Mouse (Mus musculus): ENCODE measurements at regions not wholly inside any gene's neighbourhood (a gene's known extent, or its start where the extent isn't known, plus 50 kb on each side); places are given as distances from the start of the nearest gene placed in this dataset.

DNA sequence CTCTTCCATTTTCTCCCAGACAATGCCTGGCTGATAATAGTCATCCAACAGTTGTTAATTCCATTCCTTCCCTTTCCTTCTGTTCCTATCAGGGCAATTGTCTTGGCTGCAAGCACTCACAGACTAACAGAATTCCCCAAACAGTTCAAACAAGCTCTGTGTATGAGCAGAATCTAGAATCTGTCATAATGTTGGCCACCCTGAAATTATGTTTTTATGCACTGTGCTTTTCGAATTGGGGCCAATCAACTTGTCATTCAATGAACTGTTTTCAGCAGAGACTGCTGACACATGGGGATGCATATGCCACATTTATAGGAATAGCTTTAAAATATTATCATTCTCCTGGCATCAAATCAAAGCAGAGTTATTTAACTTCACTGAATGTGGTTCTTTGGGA lies 235.8 kb upstream of the Tmtc4 start:
- DNase-seq (ENCODE audit: extremely low read depth, low read depth), result no peak

DNA sequence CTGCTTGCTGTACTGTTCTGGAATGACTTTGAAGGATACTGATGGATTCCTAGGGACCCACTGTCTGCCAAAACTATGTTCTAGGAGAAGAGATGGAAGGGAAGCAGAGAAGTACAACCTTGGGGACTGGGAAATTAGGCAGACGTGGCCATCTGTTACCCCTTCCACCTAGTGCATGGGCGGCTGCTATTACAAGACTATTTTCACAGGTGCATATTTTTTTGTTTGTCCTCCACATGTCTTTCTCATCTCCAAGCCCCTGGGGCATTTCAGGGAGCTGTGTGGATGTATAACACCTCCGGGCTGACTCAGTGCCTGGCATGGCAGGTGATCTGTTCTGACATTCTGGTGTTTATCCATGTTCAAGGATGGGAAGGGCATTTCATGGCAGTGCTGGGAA lies 226.4 kb upstream of the Tmtc4 start:
- DNase-seq (ENCODE audit: extremely low read depth, low read depth), result no peak

GRCm38 (mm10) chr14:123202848-123203247 lies 219.0 kb upstream of the Tmtc4 start:
- peak; percentile 32 for DNase-seq (ENCODE audit: extremely low read depth, low read depth)

- DNase-seq (ENCODE audit: extremely low read depth, low read depth), result peak; percentile 24
Measured at GRCm38 (mm10) chr14:123202313-123202712, 218.5 kb upstream of the Tmtc4 start.

GRCm38 (mm10) chr14:123201426-123202274 lies 217.8 kb upstream of the Tmtc4 start:
- DNase-seq (ENCODE audit: extremely low read depth, low read depth), result peak; percentile 23

GRCm38 (mm10) chr14:123199111-123199510 lies 215.3 kb upstream of the Tmtc4 start:
- DNase-seq (ENCODE audit: extremely low read depth, low read depth), result no peak

DNA sequence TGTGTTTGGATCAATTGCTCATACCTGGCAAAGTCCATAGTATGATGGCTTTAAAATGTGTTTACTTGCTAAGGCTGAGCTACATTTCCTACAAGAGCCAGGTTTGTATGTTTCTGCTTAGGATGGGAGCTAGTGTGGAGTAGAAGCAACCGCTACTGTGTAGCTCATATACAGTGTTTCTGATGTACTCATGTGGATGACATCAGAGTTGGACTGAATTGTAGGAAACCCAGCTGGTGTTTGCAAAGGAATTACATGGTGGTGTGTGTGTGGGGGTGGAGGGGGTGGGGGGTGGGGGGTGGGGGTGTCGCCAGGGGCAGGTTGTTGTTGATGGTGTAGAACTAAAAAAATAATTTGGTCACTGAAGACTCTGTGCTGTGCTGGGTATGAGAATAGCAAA lies 208.7 kb upstream of the Tmtc4 start:
- no peak for DNase-seq (ENCODE audit: extremely low read depth, low read depth)

DNA sequence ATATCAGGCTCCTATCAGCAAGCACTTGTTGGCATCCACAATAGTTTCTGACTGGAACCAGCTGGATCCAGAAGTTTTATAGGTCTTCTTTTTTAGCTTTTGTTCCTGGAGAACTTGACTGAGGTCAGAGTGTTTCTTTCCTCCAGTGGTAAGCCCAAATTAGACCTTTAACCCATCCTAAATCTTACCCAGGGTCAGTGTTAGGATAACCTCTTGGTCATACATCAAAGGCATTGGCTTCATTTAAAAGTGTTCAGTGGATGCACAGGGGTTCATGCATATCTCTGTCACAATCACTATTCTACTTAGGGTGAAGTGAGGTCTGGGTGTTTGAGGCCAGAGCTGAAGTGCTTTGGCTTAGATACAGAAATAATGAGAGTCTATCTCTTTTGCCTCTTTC lies 206.9 kb upstream of the Tmtc4 start:
- no peak for DNase-seq (ENCODE audit: extremely low read depth, low read depth)

GRCm38 (mm10) chr14:123187270-123188058 lies 203.6 kb upstream of the Tmtc4 start:
- no peak for DNase-seq (ENCODE audit: extremely low read depth, low read depth)

GRCm38 (mm10) chr14:123173183-123173582 lies 189.3 kb upstream of the Tmtc4 start:
- no peak for DNase-seq (ENCODE audit: extremely low read depth, low read depth)

- no peak for DNase-seq (ENCODE audit: extremely low read depth, low read depth)
Measured at GRCm38 (mm10) chr14:123171865-123172264, 188.0 kb upstream of the Tmtc4 start.

GRCm38 (mm10) chr14:123163842-123164241 lies 180.0 kb upstream of the Tmtc4 start:
- DNase-seq (ENCODE audit: extremely low read depth, low read depth), result no peak

- no peak for DNase-seq (ENCODE audit: extremely low read depth, low read depth)
Measured at GRCm38 (mm10) chr14:123143489-123144046, 159.7 kb upstream of the Tmtc4 start.

DNA sequence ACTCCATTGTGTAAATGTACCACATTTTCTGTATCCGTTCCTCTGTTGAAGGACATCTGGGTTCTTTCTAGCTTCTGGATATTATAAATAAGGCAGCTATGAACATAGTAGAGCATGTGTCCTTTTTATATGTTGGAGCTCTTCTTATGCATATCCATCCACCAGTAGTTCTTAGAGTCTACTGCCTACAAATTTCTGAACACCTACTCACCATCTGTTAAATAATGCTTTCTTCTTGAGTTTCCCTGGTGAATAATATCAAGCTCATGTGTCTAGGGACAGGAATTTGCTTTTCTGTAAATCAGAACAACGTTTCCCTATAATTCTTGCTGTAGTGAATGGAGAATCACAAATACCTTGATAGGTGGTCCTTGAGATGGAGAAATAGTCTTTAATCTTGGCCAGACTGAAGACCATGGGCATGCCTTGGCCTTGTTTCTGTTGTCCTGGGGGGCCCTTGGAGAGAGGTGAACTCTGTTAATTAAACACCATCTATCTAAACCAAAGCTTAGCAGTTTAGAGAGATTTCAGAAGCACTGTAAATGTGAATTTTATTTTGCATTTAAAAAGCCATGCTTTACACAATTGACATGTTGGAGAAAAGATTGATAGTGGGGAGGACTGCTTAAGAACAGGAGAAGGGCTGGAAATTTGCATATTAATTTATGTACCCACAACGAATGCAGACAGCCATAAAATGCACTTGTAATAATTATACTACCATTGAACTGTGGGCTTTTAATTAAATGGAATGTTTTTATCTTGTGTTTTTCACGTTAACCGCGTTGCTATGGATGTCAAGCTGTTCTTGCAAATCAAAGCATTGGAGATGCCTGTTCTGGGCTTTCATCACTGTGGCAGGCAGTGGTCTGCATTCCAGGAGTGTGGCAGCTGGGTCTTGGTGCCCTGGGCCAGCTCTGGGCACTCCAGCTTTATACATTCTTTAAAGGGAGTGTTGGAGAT lies 155.2 kb upstream of the Tmtc4 start:
- no peak for DNase-seq (ENCODE audit: extremely low read depth, low read depth)

GRCm38 (mm10) chr14:123133979-123134378 lies 150.1 kb upstream of the Tmtc4 start:
- DNase-seq (ENCODE audit: extremely low read depth, low read depth), result no peak

- DNase-seq (ENCODE audit: extremely low read depth, low read depth), result no peak
Measured at GRCm38 (mm10) chr14:123120361-123120760, 136.5 kb upstream of the Tmtc4 start.

- DNase-seq (ENCODE audit: extremely low read depth, low read depth), result no peak
Measured at GRCm38 (mm10) chr14:123116337-123116736, 132.5 kb upstream of the Tmtc4 start.

- DNase-seq (ENCODE audit: extremely low read depth, low read depth), result no peak
Measured at GRCm38 (mm10) chr14:123110533-123110932, 126.7 kb upstream of the Tmtc4 start.

- no peak for DNase-seq (ENCODE audit: extremely low read depth, low read depth)
Measured at GRCm38 (mm10) chr14:123100371-123100770, 116.5 kb upstream of the Tmtc4 start.

DNA sequence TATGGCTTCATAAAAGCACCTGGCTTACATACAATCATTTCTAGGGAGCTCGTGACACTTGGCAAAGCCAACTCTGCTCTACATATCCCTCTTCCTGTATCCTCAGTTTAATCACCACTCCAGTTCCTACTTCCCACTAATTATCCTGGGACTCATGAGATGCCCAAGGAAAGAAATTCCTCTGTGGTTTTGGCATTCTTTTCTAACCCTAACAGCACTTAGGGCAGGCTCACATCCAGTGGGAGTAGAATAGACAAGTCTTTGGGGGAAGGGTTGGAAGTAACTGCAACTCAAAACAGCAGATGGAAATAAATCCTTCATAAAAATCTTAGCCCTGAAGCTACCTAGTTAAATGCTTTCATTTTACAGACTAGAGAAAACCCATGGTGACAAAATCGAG lies 112.3 kb upstream of the Tmtc4 start:
- DNase-seq (ENCODE audit: extremely low read depth, low read depth), result no peak

DNA sequence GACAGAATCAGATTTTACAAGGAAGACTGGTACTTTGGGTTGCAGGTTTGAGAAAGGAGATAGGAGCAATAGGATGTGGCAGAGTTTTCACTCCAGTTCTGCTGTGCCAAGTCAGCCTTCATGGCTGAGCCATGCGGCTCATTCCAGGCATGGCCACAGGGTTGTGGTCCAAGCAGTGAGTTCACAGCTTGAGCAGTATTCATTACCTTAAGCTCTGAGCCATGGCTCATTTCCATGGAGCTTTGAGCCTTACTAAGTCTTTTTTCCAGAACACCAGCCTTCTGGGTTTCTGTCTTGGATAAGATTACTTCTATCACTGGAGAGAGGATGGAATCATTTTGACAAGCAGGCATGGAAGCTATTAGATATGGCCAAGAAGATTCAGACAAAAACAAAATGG lies 98.2 kb upstream of the Tmtc4 start:
- no peak for DNase-seq (ENCODE audit: extremely low read depth, low read depth)
